Mouse (Mus musculus) C2C12 (cell line): ENCODE measurements around the gene Kat6b.

Source experiments
- CTCF ChIP-seq: IDR thresholded peaks from one replicate; pipeline ENCODE4 v1.5.1; 2011; ENCODE audit not compliant: control insufficient read depth, insufficient read depth, insufficient read length
- MYOD1 ChIP-seq: IDR thresholded peaks from one replicate; pipeline ENCODE4 v1.6.1; 2011; ENCODE audit warnings: low read depth; ENCODE audit not compliant: control insufficient read depth, insufficient read length

DNA sequence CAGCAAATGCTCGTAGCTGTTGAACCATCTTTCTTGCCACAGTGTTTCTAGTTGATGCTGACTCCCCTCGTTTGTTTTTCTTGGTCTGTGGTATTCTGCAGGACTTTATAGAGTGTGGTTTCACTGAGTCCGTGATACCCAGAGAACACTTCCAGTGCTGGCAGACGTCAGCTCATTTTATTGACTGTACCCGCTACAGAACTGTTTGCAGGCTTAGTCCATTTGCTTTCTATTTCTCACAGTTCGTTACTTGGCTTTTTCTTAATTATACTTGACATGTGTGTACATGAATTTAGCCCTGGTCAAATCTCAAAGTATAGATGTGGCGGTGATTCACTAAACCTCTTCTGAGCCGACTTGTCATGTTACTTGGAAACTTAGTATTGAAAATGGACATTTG lies 95.6 kb downstream of the Kat6b start:
- TF ChIP-seq MYOD1 (no peak), CTCF (no peak)
